Mouse (Mus musculus) liver, postnatal 0 days (tissue): ENCODE measurements at regions not wholly inside any gene's neighbourhood (a gene's known extent, or its start where the extent isn't known, plus 50 kb on each side); places are given as distances from the start of the nearest gene placed in this dataset.

Experiments used
- ATAC-seq: fragments of 200-750 bp; cut with Nextera tagmentation; 2 replicates; pipeline ENCODE4 v1.8.0; 2017; ENCODE audit warnings: mild to moderate bottlenecking, moderate library complexity
- DNase-seq: peaks from one replicate; pipeline ENCODE4 v3.0.0-alpha.2; 2016
- H3K27ac ChIP-seq: fragments of 300-500 bp; sonication (generic); 2 replicates; pipeline ENCODE4 v1.5.1; 2014; ENCODE audit warnings: antibody characterized with exemption, moderate library complexity, mild to moderate bottlenecking, low read depth
- H3K27me3 ChIP-seq: fragments of 300-500 bp; sonication (generic); 2 replicates; pipeline ENCODE4 v1.6.1; 2014; ENCODE audit warnings: low read length, control low read depth, mixed read lengths; ENCODE audit not compliant: insufficient read depth
- H3K36me3 ChIP-seq: fragments of 300-500 bp; sonication (generic); replicated peaks from 2 replicates; pipeline ENCODE4 v1.6.1; 2014; ENCODE audit warnings: mild to moderate bottlenecking, control low read depth, low read length, moderate library complexity, mixed read lengths; ENCODE audit not compliant: insufficient read depth
- H3K4me1 ChIP-seq: fragments of 300-500 bp; sonication (generic); 2 replicates; pipeline ENCODE4 v1.6.1; 2014; ENCODE audit warnings: antibody characterized with exemption, mild to moderate bottlenecking, control low read depth; ENCODE audit not compliant: insufficient read depth
- H3K4me2 ChIP-seq: fragments of 300-500 bp; sonication (generic); 2 replicates; pipeline ENCODE4 v1.6.1; 2014; ENCODE audit warnings: low read depth, mild to moderate bottlenecking, low read length, moderate library complexity, mixed read lengths
- H3K4me3 ChIP-seq: fragments of 300-500 bp; sonication (generic); 2 replicates; pipeline ENCODE4 v1.5.1; 2014; ENCODE audit warnings: low read depth, low read length
- H3K9ac ChIP-seq: fragments of 300-500 bp; sonication (generic); replicated peaks from 2 replicates; pipeline ENCODE4 v1.6.1; 2014; ENCODE audit warnings: mild to moderate bottlenecking, moderate library complexity
- H3K9me3 ChIP-seq: fragments of 300-500 bp; sonication (generic); 2 replicates; pipeline ENCODE4 v1.6.1; 2016; ENCODE audit warnings: mild to moderate bottlenecking, control low read depth, low read length, mixed read lengths
- CTCF ChIP-seq: sonication (generic); IDR thresholded peaks from 2 replicates; pipeline ENCODE4 v1.5.1; 2016; ENCODE audit warnings: antibody characterized with exemption, low read depth
- EP300 ChIP-seq: IDR thresholded peaks from 2 replicates; pipeline ENCODE4 v1.6.1; 2016; ENCODE audit warnings: antibody characterized with exemption, low read depth, mild to moderate bottlenecking
- WGBS: fragments of 180-500 bp; shearing (Covaris S2); extraction: QIAGEN DNeasy Blood & Tissue Kit; methylation state at CpG from one replicate; pipeline ENCODE4 v1.1.7; 2014; ENCODE audit not compliant: insufficient replicate concordance; 5-methylcytosine and 5-hydroxymethylcytosine counted together

- peak overlapping the region; percentile 55 for H3K9ac ChIP-seq
- DNase-seq (no peak), ATAC-seq (peak; percentile 39)
- no peak overlapping the region for H3K4me2 ChIP-seq
- H3K36me3 ChIP-seq = no peaks in the 10 kb centered on the region
- H3K9me3 ChIP-seq = no peaks in the 10 kb centered on the region
- TF ChIP-seq EP300 (0 out of 2 replicates have a peak, but pooled peaks have one; percentile 19), CTCF (no peak)
- peaks cover 32% of the 10 kb centered on the region for H3K4me1 ChIP-seq
- H3K27ac ChIP-seq = peak overlapping the region; percentile 87
- no peaks in the 10 kb centered on the region for H3K27me3 ChIP-seq
- WGBS = 57% methylated on average over 6 of the region's 6 CpGs
- no peak overlapping the region for H3K4me3 ChIP-seq
Observed at GRCm38 (mm10) chr7:90030486-90031250, 49.9 kb upstream of the Eed start.

DNA sequence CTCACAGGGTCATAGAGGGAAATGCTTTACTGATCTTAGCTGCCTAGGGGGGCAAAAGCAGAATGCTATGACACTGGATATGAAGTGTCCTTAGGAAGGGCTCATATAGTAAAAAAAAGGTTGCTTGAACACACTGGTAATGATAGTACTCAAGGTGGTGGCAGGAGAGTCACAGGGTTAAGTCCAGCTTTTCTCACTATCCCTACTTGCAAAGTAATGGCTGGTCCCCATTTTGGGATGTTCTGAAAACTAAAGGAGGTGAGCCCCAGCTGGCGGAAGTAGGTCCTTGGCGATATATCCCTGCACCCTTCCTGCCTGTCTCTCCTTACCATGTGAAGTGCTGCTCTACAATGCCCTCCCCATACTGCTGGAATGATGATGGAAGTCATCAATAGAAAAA lies 52.3 kb upstream of the Eed start:
- no peak for TF ChIP-seq CTCF
- TF ChIP-seq EP300 = no peak
- Histone ChIP-seq H3K4me3 (no peak overlapping the region), H3K27me3 (no peaks in the 10 kb centered on the region), H3K27ac (peak overlapping the region; percentile 6; the same call in 1 of the 2 replicates), H3K4me1 (peaks cover 31% of the 10 kb centered on the region), H3K9ac (no peak overlapping the region), H3K9me3 (no peaks in the 10 kb centered on the region), H3K36me3 (no peaks in the 10 kb centered on the region), H3K4me2 (no peak overlapping the region)
- DNase-seq (no peak), ATAC-seq (no peak)
- WGBS = 94% methylated on average over 2 of the region's 2 CpGs

DNA sequence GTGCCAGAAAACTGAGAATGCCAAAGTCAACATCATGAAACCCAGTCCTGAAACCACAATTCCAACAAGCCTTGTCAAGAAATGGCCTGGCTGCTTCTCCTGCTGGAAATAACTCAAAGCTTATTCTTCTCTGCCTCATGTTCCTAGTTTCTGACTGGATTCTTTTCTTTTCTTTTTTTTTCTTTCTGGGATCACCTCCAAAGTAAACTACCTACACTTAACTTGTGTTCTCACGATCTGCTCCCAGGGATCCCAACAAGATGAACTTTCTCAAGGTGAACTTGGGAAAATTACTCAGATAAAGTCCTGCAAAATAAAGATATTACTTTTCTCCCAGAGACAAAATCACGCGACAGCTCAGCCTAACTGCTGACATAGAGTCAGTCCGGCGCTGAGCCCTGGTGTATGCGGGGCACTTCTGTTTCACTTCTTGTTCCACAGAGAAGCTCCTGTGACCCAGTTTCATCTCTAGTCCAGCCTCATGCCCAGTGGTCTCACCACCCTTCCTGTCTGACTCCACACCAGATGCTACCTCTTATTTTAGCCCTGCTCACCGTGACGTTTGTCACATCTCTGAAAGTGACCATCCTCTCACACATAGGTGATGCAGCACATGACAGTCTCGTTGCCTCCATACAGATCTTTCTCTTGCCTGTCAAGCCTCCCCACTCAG lies 53.0 kb upstream of the Eed start:
- Histone ChIP-seq H3K4me1 (peaks cover 28% of the 10 kb centered on the region), H3K27ac (peak overlapping the region; percentile 1; the same call in 1 of the 2 replicates), H3K4me2 (no peak overlapping the region), H3K36me3 (no peaks in the 10 kb centered on the region), H3K4me3 (no peak overlapping the region), H3K9ac (no peak overlapping the region), H3K9me3 (no peaks in the 10 kb centered on the region), H3K27me3 (no peaks in the 10 kb centered on the region)
- TF ChIP-seq CTCF (no peak), EP300 (no peak)
- ATAC-seq (no peak), DNase-seq (no peak)
- 69% methylated on average over 9 of the region's 9 CpGs for WGBS

DNA sequence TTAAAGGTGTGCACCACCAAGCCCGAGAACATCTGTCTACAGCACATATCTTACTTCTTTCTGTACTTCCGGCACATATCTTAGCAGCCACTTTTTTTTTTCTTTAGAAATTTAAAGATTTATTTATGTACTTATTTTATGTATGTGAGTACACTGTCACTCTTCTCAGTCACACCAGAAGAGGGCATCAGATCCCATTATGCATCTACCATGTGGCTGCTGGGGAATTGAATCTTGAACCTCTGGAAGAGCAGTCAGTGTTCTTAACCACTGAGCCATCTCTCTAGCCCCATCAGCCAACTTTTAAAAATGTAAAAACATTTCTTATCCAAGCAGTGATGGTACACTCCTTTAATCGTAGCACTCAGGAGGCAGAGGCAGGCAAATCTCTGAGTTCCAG lies 53.7 kb upstream of the Eed start:
- Histone ChIP-seq H3K27ac (no peak overlapping the region), H3K27me3 (no peaks in the 10 kb centered on the region), H3K4me2 (no peak overlapping the region), H3K9ac (no peak overlapping the region), H3K9me3 (no peaks in the 10 kb centered on the region), H3K4me3 (no peak overlapping the region), H3K36me3 (no peaks in the 10 kb centered on the region), H3K4me1 (peaks cover 25% of the 10 kb centered on the region)
- no peak for DNase-seq
- TF ChIP-seq CTCF = 0 out of 2 replicates have a peak, but pooled peaks have one; percentile 15
- no peak for TF ChIP-seq EP300
- 88% methylated on average over 3 of the region's 3 CpGs for WGBS
- no peak for ATAC-seq

- Histone ChIP-seq H3K36me3 (no peaks in the 10 kb centered on the region), H3K9me3 (no peaks in the 10 kb centered on the region), H3K9ac (no peak overlapping the region), H3K4me1 (peaks cover 25% of the 10 kb centered on the region), H3K27me3 (no peaks in the 10 kb centered on the region), H3K4me3 (no peak overlapping the region), H3K27ac (no peak overlapping the region), H3K4me2 (no peak overlapping the region)
- DNase-seq (no peak), ATAC-seq (no peak)
- TF ChIP-seq EP300 (no peak), CTCF (0 out of 2 replicates have a peak, but pooled peaks have one; percentile 35)
- WGBS = 73% methylated on average over 7 of the region's 7 CpGs
Observed at GRCm38 (mm10) chr7:90035396-90035795, 54.6 kb upstream of the Eed start.

- H3K4me3 ChIP-seq = no peak overlapping the region
- H3K4me2 ChIP-seq = no peak overlapping the region
- no peak overlapping the region for H3K27ac ChIP-seq
- 89% methylated on average over 4 of the region's 4 CpGs for WGBS
- H3K4me1 ChIP-seq = peaks cover 40% of the 10 kb centered on the region
- H3K9me3 ChIP-seq = no peaks in the 10 kb centered on the region
- TF ChIP-seq EP300 = no peak
- DNase-seq (no peak), ATAC-seq (no peak)
- H3K27me3 ChIP-seq = no peaks in the 10 kb centered on the region
- H3K36me3 ChIP-seq = no peaks in the 10 kb centered on the region
- no peak overlapping the region for H3K9ac ChIP-seq
Observed at GRCm38 (mm10) chr7:90037736-90038135, 57.0 kb upstream of the Eed start.
